Mouse (Mus musculus): Measurements from ENCODE around the gene Ccdc80.
A peak's percentile ranks its signal among the peaks of the same experiment; 100 is the strongest.

Ccdc80 gene

GRCm38 (mm10) chr16:45093137-45093731 is at the start of gene Ccdc80:
Ccdc80 (plus strand) TSS chr16:45093402.
- peak; percentile 50 for DNase-seq (ENCODE audit: low spot score)

- DNase-seq (ENCODE audit: low spot score), result no peak
These were observed 48.4 kb upstream of the Ccdc80 start for GRCm38 (mm10) chr16:45044844-45045243.

- DNase-seq (ENCODE audit: low spot score), result no peak
These were observed 36.0 kb upstream of the Ccdc80 start for GRCm38 (mm10) chr16:45057222-45057621.

- DNase-seq (ENCODE audit: low spot score), result no peak
These were observed 35.3 kb upstream of the Ccdc80 start for GRCm38 (mm10) chr16:45057922-45058321.

- no peak for DNase-seq (ENCODE audit: low spot score)
These were observed 32.1 kb upstream of the Ccdc80 start for GRCm38 (mm10) chr16:45061140-45061539.

- no peak for DNase-seq (ENCODE audit: low spot score)
These were observed 22.7 kb upstream of the Ccdc80 start for GRCm38 (mm10) chr16:45070383-45071083.

- no peak for DNase-seq (ENCODE audit: low spot score)
These were observed 21.8 kb upstream of the Ccdc80 start for GRCm38 (mm10) chr16:45071424-45071823.

- DNase-seq (ENCODE audit: low spot score), result no peak
These were observed 15.6 kb upstream of the Ccdc80 start for GRCm38 (mm10) chr16:45077517-45078080.

GRCm38 (mm10) chr16:45079322-45079721 is 13.9 kb upstream of the Ccdc80 start:
- DNase-seq (ENCODE audit: low spot score), result no peak

GRCm38 (mm10) chr16:45088842-45089241 is 4.4 kb upstream of the Ccdc80 start:
- DNase-seq (ENCODE audit: low spot score), result no peak

- DNase-seq (ENCODE audit: low spot score), result peak; percentile 54
These were observed 3.2 kb upstream of the Ccdc80 start for GRCm38 (mm10) chr16:45090005-45090404.

- no peak for DNase-seq (ENCODE audit: low spot score)
These were observed 1.0 kb downstream of the Ccdc80 start for GRCm38 (mm10) chr16:45094136-45094756.

- DNase-seq (ENCODE audit: low spot score), result no peak
These were observed 1.8 kb downstream of the Ccdc80 start for GRCm38 (mm10) chr16:45095030-45095429.

GRCm38 (mm10) chr16:45095561-45096482 is 2.6 kb downstream of the Ccdc80 start:
- no peak for DNase-seq (ENCODE audit: low spot score)

- DNase-seq (ENCODE audit: low spot score), result no peak
These were observed 4.3 kb downstream of the Ccdc80 start for GRCm38 (mm10) chr16:45097467-45097866.

GRCm38 (mm10) chr16:45098186-45098885 is 5.1 kb downstream of the Ccdc80 start:
- no peak for DNase-seq (ENCODE audit: low spot score)

- no peak for DNase-seq (ENCODE audit: low spot score)
These were observed 5.6 kb downstream of the Ccdc80 start for GRCm38 (mm10) chr16:45098886-45099210.

- no peak for DNase-seq (ENCODE audit: low spot score)
These were observed 7.7 kb downstream of the Ccdc80 start for GRCm38 (mm10) chr16:45100892-45101291.

- no peak for DNase-seq (ENCODE audit: low spot score)
These were observed 11.8 kb downstream of the Ccdc80 start for GRCm38 (mm10) chr16:45104993-45105392.

GRCm38 (mm10) chr16:45108203-45108878 is 15.1 kb downstream of the Ccdc80 start:
- no peak for DNase-seq (ENCODE audit: low spot score)

GRCm38 (mm10) chr16:45110498-45110897 is 17.3 kb downstream of the Ccdc80 start:
- DNase-seq (ENCODE audit: low spot score), result peak; percentile 69

Data from yolk sac, embryonic 10.5 days (tissue).